Mouse (Mus musculus) erythroblast, embryonic 14.5 days (primary cell): ENCODE measurements around the gene Atpif1. TPM values are rescaled to one million over a fixed set of nuclear protein-coding genes. Genes with fewer than 3 reads are reported as not detected.

ENCODE experiments used
- H3K27me3 ChIP-seq: 2 replicates; pipeline ENCODE4 v1.6.1; 2012; ENCODE audit warnings: inconsistent platforms; ENCODE audit not compliant: control insufficient read depth
- H3K36me3 ChIP-seq: 2 replicates; pipeline ENCODE4 v1.6.1; 2012; ENCODE audit warnings: mild to moderate bottlenecking, inconsistent platforms; ENCODE audit not compliant: control insufficient read depth
- H3K4me1 ChIP-seq: 2 replicates; pipeline ENCODE4 v1.6.1; 2012; ENCODE audit warnings: inconsistent platforms; ENCODE audit not compliant: control insufficient read depth
- H3K4me3 ChIP-seq: replicated peaks from 2 replicates; pipeline ENCODE3; 2012; ENCODE audit warnings: moderate library complexity, mild to moderate bottlenecking, inconsistent platforms
- H3K9me3 ChIP-seq: 2 replicates; pipeline ENCODE4 v1.6.1; 2012; ENCODE audit warnings: low read length, inconsistent platforms, mixed read lengths; ENCODE audit not compliant: control insufficient read depth
- GATA1 ChIP-seq: IDR thresholded peaks from 2 replicates; pipeline ENCODE4 v1.6.1; 2012; ENCODE audit warnings: low read length, inconsistent platforms, mixed read lengths
- TAL1 ChIP-seq: IDR thresholded peaks from 3 replicates; pipeline ENCODE4 v1.6.1; 2012; ENCODE audit warnings: low read length, inconsistent platforms, mixed read lengths
- polyA plus RNA-seq: library from polyadenylated mRNA; stranded (reverse); fragments of >175 nt; gene quantifications from 2 replicates; pipeline ENCODE4 v1.2.3, GENCODE M21; 2012

Atpif1 gene
- polyA plus RNA-seq, result 102 and 103 TPM in 2 replicates

- TF ChIP-seq GATA1 (peak; percentile 21; the same call in 1 of the 2 replicates), TAL1 (no peak)
- Histone ChIP-seq H3K4me3 (peak within 1 kb of the TSS; percentile 76), H3K36me3 (peaks cover 64% of the 10 kb centered on the region), H3K27me3 (no peaks in the 10 kb centered on the region), H3K4me1 (peaks cover 71% of the 10 kb centered on the region), H3K9me3 (no peaks in the 10 kb centered on the region)
Observed at GRCm38 (mm10) chr4:132532981-132533916, at the start of gene Atpif1. Gene Atpif1, minus strand, starts transcription at chr4:132533659.

- TF ChIP-seq TAL1, result no peak
- TF ChIP-seq GATA1, result no peak
- H3K27me3 ChIP-seq, result no peaks in the 10 kb centered on the region
- no peak overlapping the region for H3K4me3 ChIP-seq
- no peaks in the 10 kb centered on the region for H3K9me3 ChIP-seq
- peaks cover 2% of the 10 kb centered on the region; the same call in 1 of the 2 replicates for H3K4me1 ChIP-seq
- no peaks in the 10 kb centered on the region for H3K36me3 ChIP-seq
Observed at GRCm38 (mm10) chr4:132574809-132575347, 41.4 kb upstream of the Atpif1 start.

GRCm38 (mm10) chr4:132573327-132573726 lies 39.9 kb upstream of the Atpif1 start:
- Histone ChIP-seq H3K4me3 (no peak overlapping the region), H3K4me1 (peaks cover 2% of the 10 kb centered on the region; the same call in 1 of the 2 replicates), H3K9me3 (peaks cover 4% of the 10 kb centered on the region), H3K27me3 (no peaks in the 10 kb centered on the region), H3K36me3 (no peaks in the 10 kb centered on the region)
- TF ChIP-seq TAL1 (no peak), GATA1 (no peak)

- Histone ChIP-seq H3K36me3 (no peaks in the 10 kb centered on the region), H3K4me1 (peaks cover 2% of the 10 kb centered on the region; the same call in 1 of the 2 replicates), H3K27me3 (no peaks in the 10 kb centered on the region), H3K9me3 (peaks cover 4% of the 10 kb centered on the region), H3K4me3 (no peak overlapping the region)
- TF ChIP-seq TAL1 (no peak), GATA1 (no peak)
Observed at GRCm38 (mm10) chr4:132571190-132571589, 37.7 kb upstream of the Atpif1 start.

GRCm38 (mm10) chr4:132569115-132569514 lies 35.7 kb upstream of the Atpif1 start:
- Histone ChIP-seq H3K4me1 (peaks cover 2% of the 10 kb centered on the region; the same call in 1 of the 2 replicates), H3K27me3 (no peaks in the 10 kb centered on the region), H3K4me3 (no peak overlapping the region), H3K36me3 (no peaks in the 10 kb centered on the region), H3K9me3 (peaks cover 4% of the 10 kb centered on the region)
- TF ChIP-seq GATA1 (no peak), TAL1 (no peak)

- no peak overlapping the region for H3K4me3 ChIP-seq
- TF ChIP-seq GATA1 (no peak), TAL1 (no peak)
- H3K4me1 ChIP-seq, result no peaks in the 10 kb centered on the region; the same call in 1 of the 2 replicates
- H3K36me3 ChIP-seq, result no peaks in the 10 kb centered on the region
- no peaks in the 10 kb centered on the region; the same call in 1 of the 2 replicates for H3K27me3 ChIP-seq
- peaks cover 4% of the 10 kb centered on the region for H3K9me3 ChIP-seq
Observed at GRCm38 (mm10) chr4:132567361-132567779, 33.9 kb upstream of the Atpif1 start.

- Histone ChIP-seq H3K4me3 (no peak overlapping the region), H3K36me3 (no peaks in the 10 kb centered on the region), H3K4me1 (no peaks in the 10 kb centered on the region; the same call in 1 of the 2 replicates), H3K27me3 (no peaks in the 10 kb centered on the region; the same call in 1 of the 2 replicates), H3K9me3 (peaks cover 4% of the 10 kb centered on the region)
- no peak for TF ChIP-seq GATA1
- no peak for TF ChIP-seq TAL1
Observed at GRCm38 (mm10) chr4:132565089-132565747, 31.8 kb upstream of the Atpif1 start.

GRCm38 (mm10) chr4:132563965-132564364 lies 30.5 kb upstream of the Atpif1 start, which contains the start of gene Ptafr:
Gene Ptafr, plus strand, starts transcription at chr4:132564067.
- no peak for TF ChIP-seq TAL1
- no peak for TF ChIP-seq GATA1
- no peaks in the 10 kb centered on the region; the same call in 1 of the 2 replicates for H3K27me3 ChIP-seq
- H3K9me3 ChIP-seq, result no peaks in the 10 kb centered on the region
- H3K36me3 ChIP-seq, result no peaks in the 10 kb centered on the region
- no peaks in the 10 kb centered on the region; the same call in 1 of the 2 replicates for H3K4me1 ChIP-seq
- H3K4me3 ChIP-seq, result no peak within 1 kb of the TSS
